Mouse (Mus musculus) ES-Bruce4 (cell line): ENCODE results near the gene Ammecr1. TPM values are rescaled to one million over a fixed set of nuclear protein-coding genes. Genes with fewer than 3 reads are reported as not detected.

ENCODE experiments used
- H3K27ac ChIP-seq: 2 replicates; pipeline ENCODE4 v1.5.1; 2012; ENCODE audit warnings: low read length, inconsistent platforms; ENCODE audit not compliant: insufficient read depth
- H3K27me3 ChIP-seq: 2 replicates; pipeline ENCODE4 v1.6.1; 2012; ENCODE audit warnings: mild to moderate bottlenecking, low read length, inconsistent platforms; ENCODE audit not compliant: control insufficient read depth, poor library complexity, insufficient read depth, severe bottlenecking
- H3K36me3 ChIP-seq: 2 replicates; pipeline ENCODE4 v1.6.1; 2012; ENCODE audit warnings: inconsistent platforms, mild to moderate bottlenecking, low read length, moderate library complexity; ENCODE audit not compliant: control insufficient read depth, poor library complexity, insufficient read depth, severe bottlenecking
- H3K4me1 ChIP-seq: one replicate; pipeline ENCODE4 v1.8.1; 2011; ENCODE audit warnings: low read length; ENCODE audit not compliant: control insufficient read depth, insufficient read depth
- H3K4me3 ChIP-seq: 2 replicates; pipeline ENCODE4 v1.5.1; 2011; ENCODE audit warnings: low read depth, mild to moderate bottlenecking, low read length
- H3K9ac ChIP-seq: 2 replicates; pipeline ENCODE4 v1.6.1; 2012; ENCODE audit warnings: low read depth, mild to moderate bottlenecking, inconsistent platforms; ENCODE audit not compliant: poor library complexity, severe bottlenecking
- H3K9me3 ChIP-seq: replicated peaks from 2 replicates; pipeline ENCODE4 v1.6.1; 2012; ENCODE audit warnings: mild to moderate bottlenecking, low read length, inconsistent platforms; ENCODE audit not compliant: control insufficient read depth, poor library complexity, insufficient read depth, severe bottlenecking
- CTCF ChIP-seq: IDR thresholded peaks from one replicate; pipeline ENCODE4 v1.8.1; 2011; ENCODE audit warnings: low read depth, low read length
- EP300 ChIP-seq: IDR thresholded peaks from 2 replicates; pipeline ENCODE4 v1.6.1; 2011; ENCODE audit warnings: low read depth, low read length; ENCODE audit not compliant: insufficient read depth
- POLR2A ChIP-seq: IDR thresholded peaks from one replicate; pipeline ENCODE4 v1.8.1; 2011; ENCODE audit warnings: low read length; ENCODE audit not compliant: insufficient read depth
- polyA plus RNA-seq: library from polyadenylated mRNA; stranded (reverse); fragments of >200 nt; gene quantifications from 2 replicates; pipeline ENCODE4 v1.2.4, GENCODE M21; 2011; ENCODE audit warnings: low read depth; ENCODE audit not compliant: missing spikeins, insufficient read depth, insufficient read length

Gene Ammecr1
- polyA plus RNA-seq, 1 experiment, result 16.4 TPM

GRCm38 (mm10) chrX:142928430-142928829 is 38.1 kb downstream of the Ammecr1 start:
- Histone ChIP-seq H3K4me3 (no peak overlapping the region), H3K4me1 (no peaks in the 10 kb centered on the region), H3K27me3 (no peaks in the 10 kb centered on the region), H3K9ac (no peak overlapping the region), H3K9me3 (no peaks in the 10 kb centered on the region), H3K27ac (no peak overlapping the region), H3K36me3 (no peaks in the 10 kb centered on the region)
- TF ChIP-seq POLR2A, result no peak
- TF ChIP-seq CTCF, result no peak
- TF ChIP-seq EP300, result no peak

GRCm38 (mm10) chrX:142917394-142917793 is 49.1 kb downstream of the Ammecr1 start:
- no peaks in the 10 kb centered on the region for H3K9me3 ChIP-seq
- no peaks in the 10 kb centered on the region for H3K4me1 ChIP-seq
- no peaks in the 10 kb centered on the region for H3K36me3 ChIP-seq
- no peaks in the 10 kb centered on the region for H3K27me3 ChIP-seq
- no peak overlapping the region for H3K9ac ChIP-seq
- H3K27ac ChIP-seq, result no peak overlapping the region
- no peak for TF ChIP-seq CTCF
- H3K4me3 ChIP-seq, result no peak overlapping the region

GRCm38 (mm10) chrX:142916719-142917118 is 49.8 kb downstream of the Ammecr1 start:
- Histone ChIP-seq H3K9me3 (no peaks in the 10 kb centered on the region), H3K27me3 (no peaks in the 10 kb centered on the region), H3K4me3 (no peak overlapping the region), H3K27ac (no peak overlapping the region), H3K36me3 (no peaks in the 10 kb centered on the region), H3K9ac (no peak overlapping the region), H3K4me1 (no peaks in the 10 kb centered on the region)
- TF ChIP-seq EP300, result no peak
- TF ChIP-seq CTCF, result no peak

- no peak overlapping the region for H3K27ac ChIP-seq
- H3K27me3 ChIP-seq, result no peaks in the 10 kb centered on the region
- H3K4me3 ChIP-seq, result no peak overlapping the region
- no peaks in the 10 kb centered on the region for H3K9me3 ChIP-seq
- TF ChIP-seq EP300, result no peak
- no peak for TF ChIP-seq CTCF
- TF ChIP-seq POLR2A, result no peak
- H3K36me3 ChIP-seq, result no peaks in the 10 kb centered on the region
- H3K4me1 ChIP-seq, result no peaks in the 10 kb centered on the region
- H3K9ac ChIP-seq, result no peak overlapping the region
Measured at GRCm38 (mm10) chrX:142914208-142914607, 52.3 kb downstream of the Ammecr1 start.

- no peak overlapping the region for H3K9ac ChIP-seq
- H3K4me1 ChIP-seq, result no peaks in the 10 kb centered on the region
- H3K9me3 ChIP-seq, result no peaks in the 10 kb centered on the region
- H3K27me3 ChIP-seq, result no peaks in the 10 kb centered on the region
- no peak overlapping the region for H3K27ac ChIP-seq
- H3K4me3 ChIP-seq, result no peak overlapping the region
- TF ChIP-seq CTCF, result no peak
- TF ChIP-seq POLR2A, result no peak
- no peak for TF ChIP-seq EP300
- H3K36me3 ChIP-seq, result no peaks in the 10 kb centered on the region
Measured at GRCm38 (mm10) chrX:142903854-142904253, 62.7 kb downstream of the Ammecr1 start.

GRCm38 (mm10) chrX:142902599-142902998 is 63.9 kb downstream of the Ammecr1 start:
- Histone ChIP-seq H3K4me1 (no peaks in the 10 kb centered on the region), H3K27me3 (no peaks in the 10 kb centered on the region), H3K9ac (no peak overlapping the region), H3K36me3 (no peaks in the 10 kb centered on the region), H3K9me3 (no peaks in the 10 kb centered on the region), H3K4me3 (no peak overlapping the region), H3K27ac (no peak overlapping the region)
- TF ChIP-seq EP300 (no peak), CTCF (no peak)

- H3K36me3 ChIP-seq, result no peaks in the 10 kb centered on the region
- TF ChIP-seq EP300 (no peak), CTCF (no peak), POLR2A (no peak)
- no peak overlapping the region for H3K27ac ChIP-seq
- H3K9ac ChIP-seq, result no peak overlapping the region
- no peaks in the 10 kb centered on the region for H3K9me3 ChIP-seq
- no peaks in the 10 kb centered on the region for H3K4me1 ChIP-seq
- no peaks in the 10 kb centered on the region for H3K27me3 ChIP-seq
- no peak overlapping the region for H3K4me3 ChIP-seq
Measured at GRCm38 (mm10) chrX:142901915-142902314, 64.6 kb downstream of the Ammecr1 start.
